ENCODE assay signal across 9 mouse cellular contexts in genomic region chr12:72939616-72940015, GRCm38 (mm10). TPM values are rescaled to one million over a fixed set of nuclear protein-coding genes. Genes with fewer than 3 reads are reported as not detected.
A peak's percentile ranks its signal among the peaks of the same experiment; 100 is the strongest.
DNase-seq lines count a peak whose midpoint lies in the region; ATAC-seq and TF ChIP-seq lines count a peak whose summit lies in the region.
"Had no signal": no experiment of that assay in that cellular context is flagged by ENCODE, and none has a peak within 500 bp of the region (broad histone marks: within the 10 kb centered on the region; RNA-seq: fewer than 3 reads in every experiment).

Gene Six6 (plus strand): TSS chr12:72939892.

- H3K27me3 ChIP-seq in heart, embryonic 16.5 days (ENCODE audit: control insufficient read depth, insufficient read depth, low read length) = peaks cover 90% of the 10 kb centered on the region
- H3K27me3 ChIP-seq in hindbrain, embryonic 15.5 days = peaks cover 93% of the 10 kb centered on the region
- H3K27me3 ChIP-seq in myocyte (ENCODE audit: control insufficient read depth, insufficient read depth, insufficient read length) = peaks cover 56% of the 10 kb centered on the region

- H3K36me3 ChIP-seq in heart, embryonic 16.5 days (ENCODE audit: control insufficient read depth, insufficient read depth) = no peaks in the 10 kb centered on the region
- no peaks in the 10 kb centered on the region for H3K36me3 ChIP-seq in hindbrain, embryonic 15.5 days
- H3K36me3 ChIP-seq in myocyte (ENCODE audit: control insufficient read depth, insufficient read depth) = no peaks in the 10 kb centered on the region

- H3ac ChIP-seq in myocyte (ENCODE audit: control insufficient read depth, insufficient read length) = no peak within 1 kb of the TSS

- H3K27ac ChIP-seq in heart, embryonic 16.5 days (ENCODE audit: low read length) = no peak within 1 kb of the TSS
- H3K27ac ChIP-seq in hindbrain, embryonic 15.5 days (replicated peaks) = no peak within 1 kb of the TSS

- ATAC-seq in heart, embryonic 16.5 days (replicated peaks; ENCODE audit: extremely low read depth, insufficient read depth, low FRiP score) = no peak
- no peak for ATAC-seq in hindbrain, embryonic 15.5 days (ENCODE audit: low FRiP score, low read depth)

- 1% methylated on average over 28 of the region's 28 CpGs for WGBS in heart, embryonic 16.5 days
- WGBS in hindbrain, embryonic 15.5 days = under 1% methylated on average over 28 of the region's 28 CpGs

- H3K79me2 ChIP-seq in myocyte (ENCODE audit: control insufficient read depth, insufficient read depth) = no peaks in the 10 kb centered on the region

- peak within 1 kb of the TSS; percentile 22 for H3K4me3 ChIP-seq in heart, embryonic 16.5 days (ENCODE audit: low read length)
- 0 out of 2 replicates have a peak within 1 kb of the TSS, but pooled peaks have one; percentile 3 for H3K4me3 ChIP-seq in hindbrain, embryonic 15.5 days
- H3K4me3 ChIP-seq in myocyte = no peak within 1 kb of the TSS

- no peak for TF ChIP-seq POLR2A in myocyte (IDR thresholded peaks at IDR 0.05; ENCODE audit: insufficient read length, low read depth)

- H3K4me1 ChIP-seq in heart, embryonic 16.5 days (ENCODE audit: control insufficient read depth, insufficient read depth, low read length) = peaks cover 7% of the 10 kb centered on the region
- peaks cover 6% of the 10 kb centered on the region for H3K4me1 ChIP-seq in hindbrain, embryonic 15.5 days (replicated peaks)

- H3K4me2 ChIP-seq in heart, embryonic 16.5 days (ENCODE audit: low read depth, low read length) = peak within 1 kb of the TSS; percentile 45
- H3K4me2 ChIP-seq in hindbrain, embryonic 15.5 days = peak within 1 kb of the TSS; percentile 22; the same call in 1 of the 2 replicates
- no peak within 1 kb of the TSS for H3K4me2 ChIP-seq in myocyte (ENCODE audit: low read depth)

- no peak for DNase-seq in heart, adult 9 months (ENCODE audit: low spot score in 2 of 2)
- peak; percentile 65 for DNase-seq in embryo, embryonic 10 days (ENCODE audit: low spot score)
- no peak for DNase-seq in right cerebral cortex, adult 18-20 months
- no peak for DNase-seq in adrenal gland, postnatal 36 days
- DNase-seq in natural killer cell, adult 2 months (ENCODE audit: low spot score in 2 of 2) = no peak

- H3K9me3 ChIP-seq in heart, embryonic 16.5 days (replicated peaks; ENCODE audit: control insufficient read depth, low read length) = no peaks in the 10 kb centered on the region
- no peaks in the 10 kb centered on the region for H3K9me3 ChIP-seq in hindbrain, embryonic 15.5 days

- no peak within 1 kb of the TSS for H3K9ac ChIP-seq in heart, embryonic 16.5 days (ENCODE audit: low read length)
- no peak within 1 kb of the TSS for H3K9ac ChIP-seq in hindbrain, embryonic 15.5 days

TF ChIP-seq in myocyte, 11 proteins besides CTCF, POLR2A, EP300 and RAD21:
- TF ChIP-seq REST (IDR thresholded peaks at IDR 0.05; ENCODE audit: insufficient read depth, insufficient read length) (peak; percentile 12), TCF3 (IDR thresholded peaks at IDR 0.05; ENCODE audit: insufficient read length, low read depth) (no peak)

RNA-seq across cellular contexts. Expression of gene Six6, which starts in this region (rescaled TPM):
- not detected in 2 replicates for polyA plus RNA-seq in heart, embryonic 16.5 days (2015; fragmentation: Nextera tagmentation; extraction: Ambion mirVana)
- polyA plus RNA-seq in hindbrain, embryonic 15.5 days (2015; fragmentation: Nextera tagmentation; extraction: Ambion mirVana) = not detected in 2 replicates
- polyA plus RNA-seq in myocyte (2012; fragmentation: generic; extraction: Trizol) = not detected
- not detected for total RNA-seq in adrenal gland, postnatal 36 days (2021)
- total RNA-seq: monocyte, adult 5-6 weeks had no signal
